9 mouse cellular contexts compared by ENCODE assay signal in genomic region chrX:42557284-42557683, GRCm38 (mm10). TPM values are rescaled to one million over a fixed set of nuclear protein-coding genes. Genes with fewer than 3 reads are reported as not detected.
DNase-seq lines count a peak whose midpoint lies in the region; ATAC-seq and TF ChIP-seq lines count a peak whose summit lies in the region.
"Had no signal": no experiment of that assay in that cellular context is flagged by ENCODE, and none has a peak within 500 bp of the region (broad histone marks: within the 10 kb centered on the region; RNA-seq: fewer than 3 reads in every experiment).

No protein-coding gene starts in this region.

- H3K27me3 ChIP-seq in forebrain, embryonic 10.5 days (ENCODE audit: poor library complexity, severe bottlenecking): no peaks in the 10 kb centered on the region
- H3K27me3 ChIP-seq in forebrain, embryonic 12.5 days: no peaks in the 10 kb centered on the region
- H3K27me3 ChIP-seq in embryonic facial prominence, embryonic 11.5 days (ENCODE audit: control insufficient read depth, insufficient read depth, low read length): no peaks in the 10 kb centered on the region
- no peaks in the 10 kb centered on the region for H3K27me3 ChIP-seq in kidney, embryonic 15.5 days
- H3K27me3 ChIP-seq in liver, postnatal 0 days (ENCODE audit: insufficient read depth, low read length): no peaks in the 10 kb centered on the region

- peak; percentile 47 for DNase-seq in forebrain, embryonic 10.5 days (ENCODE audit: extremely low spot score, low spot score)
- peak; percentile 5 to 38 for DNase-seq in B cell, adult 2 months
- peak; percentile 4 for DNase-seq in adrenal gland, postnatal 25 days
- DNase-seq in embryonic facial prominence, embryonic 11.5 days (ENCODE audit: low spot score): peak; percentile 68
- DNase-seq in liver, postnatal 0 days: peak; percentile 33
- peak; percentile 61 to 62 for DNase-seq in right cerebral cortex, adult 2 months (ENCODE audit: low spot score in 2 of 2)

- 27% methylated on average over 7 of the region's 7 CpGs for WGBS in forebrain, embryonic 10.5 days
- 18% methylated on average over 7 of the region's 7 CpGs for WGBS in forebrain, embryonic 12.5 days
- WGBS in embryonic facial prominence, embryonic 11.5 days: 23% methylated on average over 7 of the region's 7 CpGs
- WGBS in kidney, embryonic 15.5 days: 25% methylated on average over 7 of the region's 7 CpGs
- 22% methylated on average over 7 of the region's 7 CpGs for WGBS in liver, postnatal 0 days (ENCODE audit: insufficient replicate concordance)

- no peaks in the 10 kb centered on the region for H3K9me3 ChIP-seq in forebrain, embryonic 10.5 days
- H3K9me3 ChIP-seq in forebrain, embryonic 12.5 days: no peaks in the 10 kb centered on the region
- no peaks in the 10 kb centered on the region for H3K9me3 ChIP-seq in embryonic facial prominence, embryonic 11.5 days (replicated peaks; ENCODE audit: control insufficient read depth, low read length)
- no peaks in the 10 kb centered on the region for H3K9me3 ChIP-seq in kidney, embryonic 15.5 days (replicated peaks)
- no peaks in the 10 kb centered on the region for H3K9me3 ChIP-seq in liver, postnatal 0 days (ENCODE audit: low read length)

- peak; percentile 72 for TF ChIP-seq CTCF in liver, postnatal 0 days (IDR thresholded peaks at IDR 0.05; ENCODE audit: low read depth)

- 0 out of 2 replicates have a peak, but pooled peaks cover 7% of the 10 kb centered on the region for H3K4me1 ChIP-seq in forebrain, embryonic 10.5 days
- H3K4me1 ChIP-seq in forebrain, embryonic 12.5 days: no peaks in the 10 kb centered on the region
- H3K4me1 ChIP-seq in embryonic facial prominence, embryonic 11.5 days (ENCODE audit: control insufficient read depth, insufficient read depth, low read length): no peaks in the 10 kb centered on the region
- no peaks in the 10 kb centered on the region for H3K4me1 ChIP-seq in kidney, embryonic 15.5 days
- no peaks in the 10 kb centered on the region for H3K4me1 ChIP-seq in liver, postnatal 0 days (ENCODE audit: insufficient read depth)

- no peak overlapping the region for H3K27ac ChIP-seq in forebrain, embryonic 10.5 days
- no peak overlapping the region for H3K27ac ChIP-seq in forebrain, embryonic 12.5 days
- H3K27ac ChIP-seq in embryonic facial prominence, embryonic 11.5 days (replicated peaks; ENCODE audit: low read depth, low read length): no peak overlapping the region
- no peak overlapping the region for H3K27ac ChIP-seq in kidney, embryonic 15.5 days
- no peak overlapping the region for H3K27ac ChIP-seq in liver, postnatal 0 days (ENCODE audit: low read depth)

- H3K9ac ChIP-seq in forebrain, embryonic 12.5 days: no peak overlapping the region
- no peak overlapping the region for H3K9ac ChIP-seq in embryonic facial prominence, embryonic 11.5 days (replicated peaks; ENCODE audit: low read length)
- H3K9ac ChIP-seq in kidney, embryonic 15.5 days: no peak overlapping the region
- no peak overlapping the region for H3K9ac ChIP-seq in liver, postnatal 0 days (replicated peaks)

- H3K36me3 ChIP-seq in forebrain, embryonic 10.5 days (replicated peaks): no peaks in the 10 kb centered on the region
- no peaks in the 10 kb centered on the region for H3K36me3 ChIP-seq in forebrain, embryonic 12.5 days (replicated peaks)
- H3K36me3 ChIP-seq in embryonic facial prominence, embryonic 11.5 days (replicated peaks; ENCODE audit: control insufficient read depth, insufficient read depth, low read depth, low read length): no peaks in the 10 kb centered on the region
- H3K36me3 ChIP-seq in kidney, embryonic 15.5 days: no peaks in the 10 kb centered on the region
- no peaks in the 10 kb centered on the region for H3K36me3 ChIP-seq in liver, postnatal 0 days (replicated peaks; ENCODE audit: insufficient read depth, low read length)

- TF ChIP-seq EP300 in liver, postnatal 0 days (IDR thresholded peaks at IDR 0.05; ENCODE audit: low read depth): no peak

- no peak overlapping the region for H3K4me2 ChIP-seq in forebrain, embryonic 12.5 days
- H3K4me2 ChIP-seq in embryonic facial prominence, embryonic 11.5 days (ENCODE audit: low read depth, low read length): no peak overlapping the region
- H3K4me2 ChIP-seq in kidney, embryonic 15.5 days: no peak overlapping the region
- no peak overlapping the region for H3K4me2 ChIP-seq in liver, postnatal 0 days (ENCODE audit: low read depth, low read length)

- H3K4me3 ChIP-seq in forebrain, embryonic 10.5 days: no peak overlapping the region
- no peak overlapping the region for H3K4me3 ChIP-seq in forebrain, embryonic 12.5 days (replicated peaks)
- no peak overlapping the region for H3K4me3 ChIP-seq in embryonic facial prominence, embryonic 11.5 days (ENCODE audit: low read depth, low read length)
- no peak overlapping the region for H3K4me3 ChIP-seq in kidney, embryonic 15.5 days (replicated peaks)
- no peak overlapping the region for H3K4me3 ChIP-seq in liver, postnatal 0 days (ENCODE audit: low read depth, low read length)

- no peak for ATAC-seq in forebrain, embryonic 12.5 days (ENCODE audit: low FRiP score)
- ATAC-seq in embryonic facial prominence, embryonic 11.5 days (replicated peaks; ENCODE audit: insufficient number of reproducible peaks, low FRiP score, low TSS enrichment, low read depth): no peak
- peak; percentile 49 for ATAC-seq in kidney, embryonic 15.5 days (replicated peaks; ENCODE audit: low FRiP score)
- ATAC-seq in liver, postnatal 0 days: no peak

RNA-seq across cellular contexts. Expression of gene Sh2d1a, which starts 55.0 kb away (rescaled TPM):
- 0.15 and 0.44 TPM in 2 replicates for polyA plus RNA-seq in forebrain, embryonic 10.5 days (2016; fragmentation: Nextera tagmentation; extraction: Ambion mirVana)
- 1.2 TPM in 2 replicates for polyA plus RNA-seq in forebrain, embryonic 12.5 days (2016; fragmentation: Nextera tagmentation; extraction: Ambion mirVana)
- not detected in 2 replicates for total RNA-seq in adrenal gland, postnatal 25 days (2021)
- 0.38 TPM in 1 of 2 replicates, not detected in the other for polyA plus RNA-seq in embryonic facial prominence, embryonic 11.5 days (2014; fragmentation: Nextera tagmentation; extraction: Ambion mirVana)
- 0.05 and 0.06 TPM in 2 replicates for polyA plus RNA-seq in kidney, embryonic 15.5 days (2015; fragmentation: Nextera tagmentation; extraction: Ambion mirVana)
- polyA plus RNA-seq in liver, postnatal 0 days (2015; fragmentation: Nextera tagmentation; extraction: Ambion mirVana): not detected in 2 replicates
- polyA plus RNA-seq: C2C12 had no signal

Comparison
In these comparisons a context has a peak if more than half of its experiments do, and no peak if none do; other contexts are left out.
1. DNase-seq: peak in every context shown above with its lines; median percentile 68 in embryonic facial prominence, embryonic 11.5 days; 62 in right cerebral cortex, adult 2 months; 47 in forebrain, embryonic 10.5 days; 33 in liver, postnatal 0 days; 22 in B cell, adult 2 months; 4 in adrenal gland, postnatal 25 days.